Mouse (Mus musculus): ENCODE results near the gene Cuta. TPM values are rescaled to one million over a fixed set of nuclear protein-coding genes. Genes with fewer than 3 reads are reported as not detected.
"Not testable (repeated sequence)": the region's sequence is repeated elsewhere in the genome, so short reads cannot be mapped to it uniquely, and the experiment has no call there.

Gene Cuta
- 122 and 145 TPM in 2 replicates for polyA plus RNA-seq (2012; rRNA removed)

DNA sequence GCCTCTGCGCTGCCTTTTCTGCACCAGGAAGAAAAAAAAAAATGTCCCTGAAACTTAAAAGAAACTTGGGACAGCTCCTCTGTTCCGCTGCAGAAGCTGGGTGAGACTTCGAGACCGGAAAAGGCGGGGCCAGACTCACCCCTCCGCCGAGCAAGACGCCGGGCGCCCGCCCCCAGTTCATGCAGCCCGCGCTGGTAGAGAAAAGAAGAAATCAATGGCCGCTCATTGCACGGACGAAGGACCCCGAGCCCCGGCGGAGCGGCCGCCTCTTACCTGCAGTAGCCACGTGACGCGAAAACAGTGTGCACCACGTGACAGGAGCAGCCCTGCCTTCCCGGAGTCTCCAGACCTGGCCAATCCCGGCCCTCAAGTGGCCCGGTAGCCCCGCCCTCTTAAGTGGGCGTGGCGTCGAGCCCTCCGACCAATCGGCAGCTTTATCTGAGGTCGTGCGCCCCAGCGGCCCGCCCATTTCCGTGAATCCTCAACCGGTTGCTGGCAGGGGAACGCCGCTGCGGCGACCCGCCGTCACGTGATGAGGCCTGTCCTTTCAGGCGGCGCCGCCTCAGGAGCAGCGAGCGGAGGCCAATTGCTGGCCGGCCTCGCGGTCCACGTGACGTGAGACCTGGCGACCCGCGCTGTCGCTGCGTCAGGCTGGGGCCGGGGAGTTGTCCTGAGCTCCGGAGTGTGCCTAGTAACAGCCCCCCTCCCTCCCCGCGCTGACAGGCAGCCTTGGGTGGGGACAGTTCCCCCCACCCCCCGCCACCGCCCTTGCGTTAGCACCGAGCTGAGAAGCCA lies at the start of gene Cuta:
TSS of gene Cuta (minus strand) at position 392 of the 795 bp plus-strand sequence.
- peak; percentile 97 for DNase-seq (ENCODE audit: low spot score)

DNA sequence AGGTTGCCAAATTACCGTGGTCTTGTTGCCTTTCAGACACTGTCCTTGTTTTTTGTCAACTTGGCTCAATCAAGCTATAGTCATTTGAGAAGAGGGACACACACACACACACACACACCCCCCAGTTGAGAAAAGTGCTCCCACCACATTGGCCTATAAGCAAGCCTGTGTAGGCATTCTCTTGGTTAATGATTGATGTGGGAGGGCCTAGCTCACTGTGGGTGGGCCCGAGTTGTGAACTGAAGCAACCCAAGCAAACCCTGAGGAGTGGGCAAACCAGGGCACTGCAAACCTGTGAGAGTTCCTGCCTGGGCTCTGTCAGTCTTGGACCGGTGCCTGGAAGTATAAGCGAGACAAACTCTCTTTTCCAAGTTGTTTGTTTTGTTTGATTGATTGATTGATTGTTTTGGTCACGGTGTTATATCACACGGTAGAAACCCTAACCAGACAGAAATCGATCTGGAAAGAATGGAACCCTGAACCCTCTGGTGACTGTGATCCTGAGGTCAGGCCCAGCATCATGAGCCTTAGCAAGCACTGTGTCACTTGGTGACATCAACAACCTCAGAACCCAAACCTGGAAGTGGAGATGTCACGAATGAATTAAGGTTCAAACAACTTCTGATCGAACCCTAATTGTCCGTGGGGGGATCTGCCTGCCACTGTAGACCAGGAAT lies 46.3 kb upstream of the Cuta start:
- DNase-seq (ENCODE audit: low spot score) = no peak

DNA sequence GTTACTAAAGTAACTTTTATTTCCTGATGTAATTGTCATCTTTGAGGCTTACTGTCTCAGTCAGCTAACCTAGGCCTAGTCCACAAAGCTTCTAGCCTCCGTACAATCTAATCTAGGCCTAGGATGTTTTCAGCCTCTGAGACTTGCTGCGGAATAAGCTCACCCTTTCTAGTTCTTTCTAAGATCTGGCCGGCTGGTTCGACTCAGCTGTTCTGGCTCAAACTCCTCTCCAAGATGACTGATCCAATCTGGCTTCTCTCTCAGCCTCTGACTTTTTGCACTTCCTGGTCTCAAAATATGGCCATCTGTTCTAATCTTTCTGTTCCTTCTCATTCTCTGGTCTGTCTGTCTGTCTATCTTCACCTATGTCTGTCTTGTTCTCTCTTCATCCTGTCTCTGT lies 44.0 kb upstream of the Cuta start:
- DNase-seq (ENCODE audit: low spot score) = no peak

DNA sequence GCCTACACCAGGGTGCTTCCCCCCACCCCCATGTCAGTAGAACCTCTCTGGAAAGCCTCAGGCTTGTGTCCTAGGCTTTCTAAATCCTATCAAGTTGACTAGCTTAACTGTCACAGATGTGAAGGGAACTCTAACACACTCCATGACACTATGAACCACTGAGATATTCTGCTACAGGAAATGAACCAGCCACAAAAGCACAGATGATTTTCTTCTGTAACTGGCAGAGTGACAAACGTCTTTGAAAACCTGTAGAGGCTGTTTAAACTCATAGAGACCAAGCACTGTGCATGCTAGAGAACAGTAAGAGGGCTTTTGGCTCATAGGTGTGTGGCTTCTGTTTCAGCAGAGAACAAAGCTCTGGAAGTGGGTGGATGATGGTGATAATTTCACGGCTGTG lies 41.7 kb upstream of the Cuta start:
- DNase-seq (ENCODE audit: low spot score) = no peak

DNA sequence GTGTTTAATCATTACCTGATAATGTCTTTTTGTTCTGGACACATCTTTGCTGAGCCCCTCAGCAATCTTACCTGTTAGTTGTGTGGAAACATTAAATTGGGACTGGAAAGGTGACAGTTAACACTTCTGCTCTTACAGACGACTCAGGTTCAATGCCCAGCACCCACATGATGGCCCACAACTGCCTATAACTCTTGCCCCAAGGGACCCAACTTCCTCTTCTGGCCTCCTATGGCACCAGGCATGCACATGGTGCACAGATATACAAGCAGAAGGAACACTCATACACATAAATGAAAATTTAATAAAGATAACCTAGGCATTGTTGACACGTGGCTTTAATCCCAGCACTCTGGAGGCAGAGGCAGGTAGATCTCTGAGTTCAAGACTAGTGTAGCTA lies 40.1 kb upstream of the Cuta start:
- no peak for DNase-seq (ENCODE audit: low spot score)

DNA sequence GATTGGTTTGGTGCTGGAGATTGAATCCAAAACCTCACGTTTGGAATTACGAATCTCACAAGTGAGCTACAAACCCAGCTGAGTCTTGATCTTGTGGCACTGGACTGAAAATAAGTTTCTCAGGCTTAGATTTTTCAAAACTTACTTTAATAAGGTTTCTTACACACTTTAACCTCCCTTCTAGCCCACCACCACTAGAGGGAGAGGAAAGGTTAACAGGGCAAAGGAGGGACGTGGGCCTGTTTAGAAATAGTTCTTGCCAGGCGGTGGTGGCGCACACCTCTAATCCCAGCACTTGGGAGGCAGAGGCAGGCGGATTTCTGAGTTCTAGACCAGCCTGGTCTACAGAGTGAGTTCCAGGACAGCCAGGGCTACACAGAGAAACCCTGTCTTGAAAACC lies 38.0 kb upstream of the Cuta start:
- not testable (repeated sequence) for DNase-seq (ENCODE audit: low spot score)

DNA sequence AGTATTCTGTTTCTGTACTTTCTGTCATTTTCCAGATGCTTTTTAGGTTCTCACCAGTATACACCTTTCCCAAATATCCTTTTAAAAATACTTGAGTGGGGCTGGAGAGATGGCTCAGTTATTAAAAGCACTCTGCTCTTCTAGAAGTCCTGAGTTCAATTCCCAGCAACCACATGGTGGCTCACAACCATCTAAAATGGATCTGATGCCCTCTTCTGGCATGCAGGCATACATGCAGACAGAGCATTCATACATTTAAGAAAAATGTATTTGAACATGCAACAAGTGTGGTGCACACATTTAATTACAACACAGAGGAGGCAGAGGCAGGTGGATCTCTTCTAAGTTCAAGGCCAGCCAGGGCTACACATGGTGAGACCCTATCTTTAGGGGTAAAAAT lies 36.0 kb upstream of the Cuta start:
- DNase-seq (ENCODE audit: low spot score) = no peak

DNA sequence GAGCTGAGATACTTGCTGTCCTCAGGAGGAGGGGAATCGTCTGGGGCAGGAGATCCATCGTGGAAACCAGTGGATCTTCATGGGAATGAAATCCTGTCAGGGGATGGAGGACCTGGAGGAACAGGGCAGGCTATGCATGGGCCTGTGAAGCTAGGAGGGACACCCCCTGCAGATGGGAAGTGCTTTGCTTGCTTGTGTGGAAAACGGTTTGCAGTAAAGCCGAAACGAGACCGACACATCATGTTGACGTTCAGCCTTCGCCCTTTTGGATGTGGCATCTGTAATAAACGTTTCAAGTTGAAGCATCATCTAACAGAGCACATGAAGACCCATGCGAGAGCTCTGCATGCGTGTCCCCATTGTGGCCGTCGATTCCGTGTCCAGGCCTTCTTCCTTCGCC lies 35.2 kb upstream of the Cuta start:
- no peak for DNase-seq (ENCODE audit: low spot score)

DNA sequence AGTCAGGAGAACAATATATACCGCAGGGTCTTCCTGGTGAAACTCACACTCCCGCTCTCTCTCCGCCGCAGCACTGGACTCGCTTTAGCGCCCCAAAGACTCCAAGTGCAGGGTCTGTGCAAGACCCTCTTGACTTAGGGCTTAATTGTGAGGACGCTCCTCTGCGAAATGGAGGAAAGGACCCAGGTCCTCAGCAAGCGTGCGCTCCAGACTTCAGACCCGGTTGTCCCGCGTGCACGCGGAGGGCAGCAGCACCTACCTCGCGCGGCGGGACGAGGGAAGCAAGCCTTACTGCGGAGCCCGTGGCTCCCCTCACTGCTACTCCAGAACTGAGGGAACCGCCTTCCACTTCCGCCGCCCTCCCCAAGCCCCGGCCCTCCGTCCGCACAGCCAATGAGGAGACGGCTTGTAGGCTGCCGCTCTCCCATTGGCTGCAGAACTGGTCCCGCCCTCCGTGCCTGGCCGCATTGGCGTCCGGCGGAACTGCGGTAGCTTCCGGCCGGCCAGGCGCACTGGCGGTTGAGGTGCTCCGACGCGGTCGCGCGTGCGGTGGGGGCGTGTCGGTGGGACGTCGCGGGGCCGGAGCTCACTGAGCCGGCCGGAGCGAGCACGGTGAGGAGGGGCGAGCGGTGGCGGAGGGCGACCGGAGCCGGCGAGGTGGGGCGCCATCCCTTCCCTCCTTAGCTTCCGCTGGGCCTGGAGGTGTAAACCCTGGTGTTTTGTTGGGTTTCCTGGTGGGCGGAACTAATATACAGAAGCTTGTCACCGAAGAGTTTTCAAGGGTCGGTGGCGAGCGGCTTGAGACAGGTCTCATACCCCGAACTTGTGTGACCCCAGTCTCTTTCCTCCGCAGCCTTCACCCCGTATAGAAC lies 33.6 kb upstream of the Cuta start, which contains the start of gene Zbtb9:
TSS of gene Zbtb9 (plus strand) at position 465 of the 872 bp plus-strand sequence.
- peak; percentile 90 for DNase-seq (ENCODE audit: low spot score)

DNA sequence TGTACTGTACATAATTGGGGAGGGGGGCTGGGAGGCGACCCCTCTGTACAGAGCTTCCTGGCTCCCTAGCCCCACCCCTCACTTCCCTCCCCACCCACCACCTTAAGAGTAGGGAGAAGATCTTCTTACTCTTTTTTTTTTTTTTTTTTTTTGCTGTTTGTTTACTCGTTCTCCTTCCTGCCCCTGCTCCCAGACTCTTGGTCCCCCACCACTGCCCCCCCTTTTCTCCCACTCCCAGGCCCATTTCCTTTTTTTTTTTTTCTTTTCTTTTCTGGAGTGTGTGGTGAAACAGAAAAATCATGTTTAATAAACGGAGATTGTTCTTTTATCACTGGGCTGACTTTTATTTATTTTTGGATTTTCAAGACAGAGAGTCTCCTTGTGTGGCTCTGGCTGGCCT lies 32.7 kb upstream of the Cuta start:
- no peak for DNase-seq (ENCODE audit: low spot score)

DNA sequence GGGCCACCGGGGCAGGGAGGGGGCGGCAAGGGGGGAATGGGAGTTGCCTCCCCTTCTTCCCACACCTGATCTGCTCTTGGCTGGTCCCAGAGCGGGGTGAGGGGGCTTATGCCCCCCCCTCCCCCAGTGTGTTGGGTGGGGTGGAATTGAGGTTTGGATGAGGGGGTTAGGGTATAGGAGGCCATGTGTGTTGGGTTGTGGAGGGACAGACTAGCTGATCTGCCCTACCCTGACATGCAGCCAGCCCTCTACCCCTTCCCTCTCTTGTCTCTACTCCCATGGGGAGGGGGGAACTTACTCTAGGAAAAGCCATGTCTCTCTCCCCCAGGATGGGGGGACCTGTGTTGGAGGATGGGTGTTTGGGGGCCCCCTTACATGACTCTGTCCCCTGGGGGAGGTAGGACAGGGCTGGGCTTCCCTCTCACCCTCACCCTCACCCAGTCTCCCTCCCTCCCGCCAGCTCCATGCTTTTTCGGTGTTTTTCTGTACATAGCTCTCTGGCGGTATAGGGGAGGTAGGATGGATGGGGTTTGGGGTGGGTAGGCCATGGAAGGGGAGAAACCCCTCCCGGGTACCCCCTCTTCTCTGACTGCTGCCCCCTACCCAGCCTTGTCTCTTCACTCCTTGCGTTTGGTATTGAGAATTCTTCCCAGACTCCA lies 32.0 kb upstream of the Cuta start:
- DNase-seq (ENCODE audit: low spot score) = no peak

DNA sequence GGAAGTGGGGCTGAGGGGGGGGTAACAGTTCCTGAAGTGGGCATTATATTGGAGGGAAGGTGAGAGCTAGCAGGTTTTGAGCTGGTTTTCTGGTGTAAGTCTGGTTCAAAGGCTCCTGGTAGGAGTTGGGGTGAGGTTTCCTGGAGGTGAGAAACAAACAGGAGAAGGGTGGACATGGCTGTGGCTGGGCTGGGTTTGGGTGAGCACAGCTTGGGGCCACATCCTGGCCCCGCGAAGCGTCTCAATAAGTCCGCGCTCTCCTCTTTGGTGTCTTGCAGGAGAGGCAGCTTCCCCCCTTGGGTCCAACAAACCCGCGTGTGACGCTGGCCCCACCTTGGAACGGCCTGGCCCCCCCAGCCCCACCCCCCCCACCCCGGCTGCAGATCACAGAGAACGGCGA lies 30.9 kb upstream of the Cuta start:
- DNase-seq (ENCODE audit: low spot score) = no peak

DNA sequence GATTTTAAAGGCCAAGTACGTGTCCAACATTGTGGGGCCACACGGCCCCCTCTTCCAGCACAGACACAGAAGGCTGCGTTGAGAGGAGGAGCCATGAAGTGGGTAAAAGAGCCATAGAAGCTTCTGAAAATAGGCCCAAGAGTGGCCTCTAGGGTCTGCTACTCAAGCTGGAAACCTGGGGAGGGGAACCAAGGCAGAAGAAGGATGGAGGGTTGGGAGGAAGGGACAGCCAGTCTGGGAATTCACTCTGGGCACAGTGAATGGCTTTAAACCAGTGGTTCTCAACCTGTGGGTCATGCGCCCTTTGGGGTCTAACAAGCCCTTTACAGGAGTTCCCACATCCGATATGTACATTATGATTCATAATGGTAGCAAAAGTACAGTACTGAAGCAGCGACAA lies 29.9 kb upstream of the Cuta start:
- no peak for DNase-seq (ENCODE audit: low spot score)

DNA sequence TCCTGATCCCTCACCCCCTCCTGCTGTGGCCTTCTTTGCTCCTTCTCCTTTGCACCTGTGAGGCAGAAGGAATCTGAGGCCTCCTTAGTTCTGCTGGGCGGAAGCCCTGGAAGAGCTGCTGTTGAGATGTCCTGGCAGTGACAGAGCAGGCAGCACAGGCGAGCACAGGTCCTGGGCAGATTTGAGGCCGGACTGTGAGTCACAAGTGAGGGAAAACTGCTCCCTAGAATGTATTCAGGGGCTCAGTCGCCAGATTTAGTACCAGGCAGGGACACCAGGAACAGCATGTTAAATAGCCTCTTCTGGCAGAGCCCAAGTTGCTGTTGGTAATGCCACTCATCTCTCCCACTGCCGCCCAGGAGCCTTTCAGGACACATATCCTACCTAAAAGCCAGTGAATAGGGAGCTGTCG lies 28.8 kb upstream of the Cuta start:
- no peak for DNase-seq (ENCODE audit: low spot score)

DNA sequence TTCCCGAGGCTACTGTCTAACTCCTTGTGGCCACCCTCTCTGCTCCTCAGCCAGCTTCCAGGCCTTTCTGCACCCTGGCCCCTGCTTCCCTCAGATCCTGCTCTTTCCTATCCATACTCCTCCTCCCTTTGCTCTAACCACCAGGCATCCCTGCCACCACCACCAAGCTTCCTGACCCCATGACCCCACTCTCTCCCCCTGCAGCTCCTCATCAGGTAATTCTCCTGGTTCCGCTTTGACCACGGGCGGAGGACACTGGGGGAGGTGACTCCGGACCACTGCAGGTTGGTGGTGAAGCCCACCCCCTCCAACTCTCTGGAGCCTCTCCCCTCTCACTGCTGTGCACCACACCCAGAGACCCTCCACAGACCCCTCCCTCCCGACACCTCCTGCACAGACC lies 28.1 kb upstream of the Cuta start:
- no peak for DNase-seq (ENCODE audit: low spot score)

DNA sequence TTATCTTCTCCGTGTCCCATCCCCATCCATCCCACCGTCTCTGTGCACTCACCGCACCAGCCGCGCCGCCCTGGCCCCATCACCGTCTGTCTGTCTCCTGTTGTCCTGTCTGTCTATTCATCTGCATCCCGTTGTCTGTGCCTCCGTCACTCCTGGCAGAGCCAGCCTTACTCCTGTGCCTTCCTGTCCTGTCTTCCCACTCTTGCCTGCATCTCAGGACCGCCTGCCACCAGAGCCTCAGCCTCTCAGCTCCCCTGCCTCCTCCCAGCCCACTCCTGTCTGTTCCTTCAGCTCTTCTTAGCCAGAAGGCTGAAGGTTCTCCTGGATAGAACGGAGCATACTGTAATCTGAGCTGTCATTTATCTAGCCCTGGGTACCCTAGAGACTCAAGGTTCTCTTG lies 27.6 kb upstream of the Cuta start:
- no peak for DNase-seq (ENCODE audit: low spot score)

DNA sequence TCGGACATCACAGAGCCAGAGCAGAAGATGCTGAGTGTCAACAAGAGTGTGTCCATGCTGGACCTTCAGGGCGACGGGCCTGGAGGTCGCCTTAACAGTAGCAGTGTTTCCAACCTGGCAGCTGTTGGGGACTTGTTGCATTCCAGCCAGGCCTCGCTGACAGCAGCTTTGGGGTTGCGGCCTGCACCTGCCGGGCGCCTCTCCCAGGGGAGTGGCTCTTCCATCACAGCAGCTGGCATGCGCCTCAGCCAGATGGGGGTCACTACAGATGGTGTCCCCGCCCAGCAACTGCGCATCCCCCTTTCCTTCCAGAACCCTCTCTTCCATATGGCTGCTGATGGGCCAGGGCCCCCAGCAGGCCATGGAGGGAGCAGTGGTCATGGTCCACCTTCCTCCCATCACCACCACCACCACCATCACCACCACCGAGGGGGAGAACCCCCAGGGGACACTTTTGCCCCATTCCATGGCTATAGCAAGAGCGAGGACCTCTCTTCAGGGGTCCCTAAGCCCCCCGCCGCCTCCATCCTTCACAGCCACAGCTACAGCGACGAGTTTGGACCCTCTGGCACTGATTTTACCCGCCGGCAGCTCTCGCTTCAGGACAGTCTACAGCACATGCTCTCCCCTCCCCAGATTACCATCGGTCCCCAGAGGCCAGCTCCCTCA lies 22.3 kb upstream of the Cuta start:
- no peak for DNase-seq (ENCODE audit: low spot score)

DNA sequence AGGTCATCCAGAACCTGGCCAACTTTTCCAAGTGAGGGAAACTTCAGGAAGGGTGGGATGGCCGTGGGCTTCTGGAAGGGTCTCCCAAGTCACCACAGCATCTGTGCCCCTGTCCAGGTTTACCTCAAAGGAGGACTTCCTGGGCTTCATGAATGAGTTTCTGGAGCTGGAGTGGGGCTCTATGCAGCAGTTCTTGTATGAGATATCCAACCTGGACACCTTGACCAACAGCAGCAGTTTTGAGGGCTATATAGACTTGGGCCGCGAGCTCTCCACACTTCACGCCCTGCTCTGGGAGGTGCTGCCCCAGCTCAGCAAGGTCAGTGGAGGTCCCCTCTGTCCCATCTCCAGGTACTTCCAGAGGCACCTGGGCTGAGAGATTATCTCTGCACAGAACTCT lies 20.4 kb upstream of the Cuta start:
- DNase-seq (ENCODE audit: low spot score) = no peak

DNA sequence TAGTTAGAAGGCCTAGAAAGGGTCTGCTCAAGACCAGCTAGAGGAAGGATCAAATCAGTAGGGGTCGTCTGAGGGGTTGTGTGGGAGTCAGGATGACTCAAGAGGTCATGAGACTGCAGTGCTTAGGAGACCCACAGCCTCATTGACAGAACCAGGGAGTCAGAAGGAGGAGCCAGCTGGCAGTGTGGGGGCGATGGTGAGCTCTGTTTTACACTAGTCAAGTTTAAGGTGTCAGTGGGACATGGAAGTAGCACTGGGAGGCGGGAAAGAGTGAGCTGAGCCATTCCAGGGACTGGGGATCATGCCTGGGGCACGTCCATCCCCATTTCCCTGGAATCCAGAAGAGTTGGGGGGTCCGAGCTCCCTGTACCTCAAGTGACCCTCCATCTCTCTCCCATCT lies 19.5 kb upstream of the Cuta start:
- DNase-seq (ENCODE audit: low spot score) = no peak

DNA sequence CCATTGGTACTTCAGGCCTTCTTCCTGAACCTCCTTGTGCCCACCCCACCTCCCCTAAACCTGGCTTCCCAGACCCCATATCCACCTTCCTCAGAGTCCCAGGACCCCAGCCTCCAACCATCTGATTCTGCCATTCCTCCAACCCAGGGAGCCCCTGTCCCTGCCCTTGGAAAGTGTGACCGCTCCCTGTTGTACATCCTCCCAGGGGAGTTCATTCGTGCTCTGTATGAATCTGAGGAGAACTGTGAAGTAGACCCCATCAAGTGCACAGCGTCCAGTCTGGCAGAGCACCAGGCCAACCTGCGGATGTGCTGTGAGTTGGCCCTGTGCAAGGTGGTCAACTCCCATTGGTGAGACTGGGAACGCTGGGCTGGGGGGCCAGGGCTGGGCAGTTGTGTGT lies 18.5 kb upstream of the Cuta start:
- DNase-seq (ENCODE audit: low spot score) = no peak

DNA sequence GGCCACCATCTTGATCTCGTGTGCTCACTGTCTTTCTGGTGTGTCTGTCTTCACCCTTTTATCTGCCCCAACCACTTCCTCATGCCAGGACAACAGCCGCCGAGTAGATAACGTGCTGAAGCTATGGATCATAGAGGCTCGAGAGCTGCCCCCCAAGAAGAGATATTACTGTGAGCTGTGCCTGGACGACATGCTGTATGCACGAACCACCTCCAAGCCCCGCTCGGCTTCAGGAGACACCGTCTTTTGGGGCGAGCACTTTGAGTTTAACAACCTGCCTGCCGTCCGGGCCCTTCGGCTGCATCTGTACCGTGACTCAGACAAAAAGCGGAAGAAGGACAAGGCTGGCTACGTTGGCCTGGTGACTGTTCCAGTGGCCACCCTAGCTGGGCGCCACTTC lies 17.5 kb upstream of the Cuta start:
- DNase-seq (ENCODE audit: low spot score) = no peak

All from urinary bladder, adult 2 months (tissue).